Mouse (Mus musculus): ENCODE results near the gene Cdon. TPM values are rescaled to one million over a fixed set of nuclear protein-coding genes. Genes with fewer than 3 reads are reported as not detected.

The Cdon gene
- total and polyA plus RNA-seq, 2 experiments: 0.37 to 0.49 TPM

DNA sequence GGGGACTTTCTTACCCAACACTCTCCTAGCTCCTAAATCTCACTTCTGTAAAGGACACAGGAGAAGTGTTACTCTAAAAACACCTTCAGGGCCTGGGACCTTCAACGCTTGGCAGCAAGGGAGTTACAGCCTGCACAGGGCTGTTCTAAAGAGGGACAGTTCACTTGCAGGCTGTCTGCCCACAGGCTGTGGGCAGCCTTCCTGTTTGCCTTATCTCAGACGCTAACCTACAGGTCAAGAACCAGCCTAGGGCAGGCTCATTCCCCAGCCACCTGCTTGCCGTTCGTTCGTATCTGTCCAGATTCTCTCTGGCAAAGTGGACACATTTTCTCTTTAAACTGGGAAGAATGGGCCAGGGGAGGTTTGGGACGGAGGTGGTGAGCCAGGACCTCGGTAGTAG lies 20.5 kb upstream of the Cdon start:
- 5% methylated on average over 7 of the region's 7 CpGs for WGBS
- no peak for DNase-seq (ENCODE audit: extremely low read depth, low read depth, low spot score)
- H3K4me1 ChIP-seq (ENCODE audit: control insufficient read depth, insufficient read depth, low read length): no peaks in the 10 kb centered on the region
- H3K4me3 ChIP-seq (ENCODE audit: insufficient read depth, low read depth, low read length): no peak overlapping the region
- no peaks in the 10 kb centered on the region for H3K27me3 ChIP-seq (ENCODE audit: control insufficient read depth, insufficient read depth, low read length)
- no peaks in the 10 kb centered on the region for H3K36me3 ChIP-seq (ENCODE audit: control insufficient read depth, insufficient read depth, low read length)
- TF ChIP-seq POLR2A (IDR thresholded peaks at IDR 0.05; ENCODE audit: extremely low read depth, insufficient read depth, low read length) (no peak), CTCF (IDR thresholded peaks at IDR 0.05; ENCODE audit: low read depth, low read length) (no peak)
- no peaks in the 10 kb centered on the region for H3K79me2 ChIP-seq (ENCODE audit: control insufficient read depth, insufficient read depth, low read length)
- H3K9ac ChIP-seq (ENCODE audit: low read depth, low read length): no peak overlapping the region
- H3K27ac ChIP-seq (replicated peaks; ENCODE audit: insufficient read depth, low read depth, low read length): no peak overlapping the region

GRCm38 (mm10) chr9:35400831-35401230 lies 20.1 kb upstream of the Cdon start:
- 13% methylated on average over 9 of the region's 9 CpGs for WGBS
- no peak for TF ChIP-seq POLR2A (IDR thresholded peaks at IDR 0.05; ENCODE audit: extremely low read depth, insufficient read depth, low read length)
- no peak for TF ChIP-seq CTCF (IDR thresholded peaks at IDR 0.05; ENCODE audit: low read depth, low read length)
- no peak for DNase-seq (ENCODE audit: extremely low read depth, low read depth, low spot score)
- H3K36me3 ChIP-seq (ENCODE audit: control insufficient read depth, insufficient read depth, low read length): no peaks in the 10 kb centered on the region
- no peak overlapping the region for H3K9ac ChIP-seq (ENCODE audit: low read depth, low read length)
- no peaks in the 10 kb centered on the region for H3K4me1 ChIP-seq (ENCODE audit: control insufficient read depth, insufficient read depth, low read length)
- no peak overlapping the region for H3K27ac ChIP-seq (replicated peaks; ENCODE audit: insufficient read depth, low read depth, low read length)
- H3K4me3 ChIP-seq (ENCODE audit: insufficient read depth, low read depth, low read length): no peak overlapping the region
- H3K79me2 ChIP-seq (ENCODE audit: control insufficient read depth, insufficient read depth, low read length): no peaks in the 10 kb centered on the region
- no peaks in the 10 kb centered on the region for H3K27me3 ChIP-seq (ENCODE audit: control insufficient read depth, insufficient read depth, low read length)

DNA sequence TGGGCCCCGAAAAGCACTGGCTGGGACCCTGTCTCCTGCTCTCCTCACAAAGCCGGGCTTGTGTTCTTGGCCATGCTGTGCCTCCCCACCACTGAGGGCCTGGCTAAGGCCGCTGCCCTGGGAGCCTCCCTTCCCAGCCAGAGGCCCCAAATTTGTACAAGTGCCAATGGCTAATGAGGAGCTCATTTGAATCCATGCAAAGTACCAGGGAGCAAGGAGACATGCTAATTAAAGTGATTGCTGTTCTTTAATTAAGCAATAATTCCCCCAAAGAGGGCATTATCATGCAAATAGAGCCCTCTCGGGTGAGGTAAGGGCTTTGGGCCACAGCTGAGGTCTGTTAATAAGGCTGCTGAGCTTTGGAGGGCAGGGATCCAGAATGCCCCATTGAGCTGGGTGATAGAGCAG lies 18.3 kb upstream of the Cdon start:
- Histone ChIP-seq H3K4me3 (ENCODE audit: insufficient read depth, low read depth, low read length) (no peak overlapping the region), H3K79me2 (ENCODE audit: control insufficient read depth, insufficient read depth, low read length) (no peaks in the 10 kb centered on the region), H3K36me3 (ENCODE audit: control insufficient read depth, insufficient read depth, low read length) (no peaks in the 10 kb centered on the region), H3K27ac (replicated peaks; ENCODE audit: insufficient read depth, low read depth, low read length) (no peak overlapping the region), H3K9ac (ENCODE audit: low read depth, low read length) (no peak overlapping the region), H3K27me3 (ENCODE audit: control insufficient read depth, insufficient read depth, low read length) (no peaks in the 10 kb centered on the region), H3K4me1 (ENCODE audit: control insufficient read depth, insufficient read depth, low read length) (no peaks in the 10 kb centered on the region)
- DNase-seq (ENCODE audit: extremely low read depth, low read depth, low spot score): no peak
- TF ChIP-seq CTCF (IDR thresholded peaks at IDR 0.05; ENCODE audit: low read depth, low read length): no peak
- TF ChIP-seq POLR2A (IDR thresholded peaks at IDR 0.05; ENCODE audit: extremely low read depth, insufficient read depth, low read length): no peak
- WGBS: 86% methylated on average over 4 of the region's 4 CpGs

DNA sequence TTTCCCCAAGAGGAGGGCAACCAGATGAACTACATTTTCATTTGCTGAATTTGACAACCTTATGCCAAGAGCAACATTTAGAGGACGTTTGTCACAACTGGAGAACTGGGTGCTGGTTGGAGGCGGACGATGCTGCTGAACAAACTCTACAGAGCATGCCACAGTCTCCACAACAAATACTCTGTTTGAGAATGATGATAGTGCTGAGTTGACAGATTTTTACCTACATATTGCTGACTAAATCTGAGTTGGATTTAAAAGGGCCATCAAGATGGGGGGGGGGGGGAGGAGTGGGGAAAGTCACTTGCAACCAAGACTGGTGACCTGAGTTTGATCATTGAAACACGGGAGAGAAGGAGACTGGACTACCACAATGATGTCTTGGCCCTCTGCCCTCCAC lies 17.4 kb upstream of the Cdon start:
- Histone ChIP-seq H3K27me3 (ENCODE audit: control insufficient read depth, insufficient read depth, low read length) (no peaks in the 10 kb centered on the region), H3K36me3 (ENCODE audit: control insufficient read depth, insufficient read depth, low read length) (no peaks in the 10 kb centered on the region), H3K27ac (replicated peaks; ENCODE audit: insufficient read depth, low read depth, low read length) (no peak overlapping the region), H3K79me2 (ENCODE audit: control insufficient read depth, insufficient read depth, low read length) (no peaks in the 10 kb centered on the region), H3K4me3 (ENCODE audit: insufficient read depth, low read depth, low read length) (no peak overlapping the region), H3K4me1 (ENCODE audit: control insufficient read depth, insufficient read depth, low read length) (no peaks in the 10 kb centered on the region), H3K9ac (ENCODE audit: low read depth, low read length) (no peak overlapping the region)
- no peak for DNase-seq (ENCODE audit: extremely low read depth, low read depth, low spot score)
- no peak for TF ChIP-seq CTCF (IDR thresholded peaks at IDR 0.05; ENCODE audit: low read depth, low read length)
- TF ChIP-seq POLR2A (IDR thresholded peaks at IDR 0.05; ENCODE audit: extremely low read depth, insufficient read depth, low read length): no peak
- 76% methylated on average over 4 of the region's 4 CpGs for WGBS

- no peak for TF ChIP-seq CTCF (IDR thresholded peaks at IDR 0.05; ENCODE audit: low read depth, low read length)
- no peak for TF ChIP-seq POLR2A (IDR thresholded peaks at IDR 0.05; ENCODE audit: extremely low read depth, insufficient read depth, low read length)
- Histone ChIP-seq H3K4me3 (ENCODE audit: insufficient read depth, low read depth, low read length) (no peak overlapping the region), H3K79me2 (ENCODE audit: control insufficient read depth, insufficient read depth, low read length) (no peaks in the 10 kb centered on the region), H3K27me3 (ENCODE audit: control insufficient read depth, insufficient read depth, low read length) (no peaks in the 10 kb centered on the region), H3K4me1 (ENCODE audit: control insufficient read depth, insufficient read depth, low read length) (no peaks in the 10 kb centered on the region), H3K27ac (replicated peaks; ENCODE audit: insufficient read depth, low read depth, low read length) (no peak overlapping the region), H3K36me3 (ENCODE audit: control insufficient read depth, insufficient read depth, low read length) (no peaks in the 10 kb centered on the region), H3K9ac (ENCODE audit: low read depth, low read length) (no peak overlapping the region)
- 13% methylated on average over 13 of the region's 13 CpGs for WGBS
- DNase-seq (ENCODE audit: extremely low read depth, low read depth, low spot score): peak; percentile 16
These were observed 15.7 kb upstream of the Cdon start for GRCm38 (mm10) chr9:35405038-35405905.
